Mouse (Mus musculus): ENCODE measurements at regions not wholly inside any gene's neighbourhood (a gene's known extent, or its start where the extent isn't known, plus 50 kb on each side); places are given as distances from the start of the nearest gene placed in this dataset.

DNA sequence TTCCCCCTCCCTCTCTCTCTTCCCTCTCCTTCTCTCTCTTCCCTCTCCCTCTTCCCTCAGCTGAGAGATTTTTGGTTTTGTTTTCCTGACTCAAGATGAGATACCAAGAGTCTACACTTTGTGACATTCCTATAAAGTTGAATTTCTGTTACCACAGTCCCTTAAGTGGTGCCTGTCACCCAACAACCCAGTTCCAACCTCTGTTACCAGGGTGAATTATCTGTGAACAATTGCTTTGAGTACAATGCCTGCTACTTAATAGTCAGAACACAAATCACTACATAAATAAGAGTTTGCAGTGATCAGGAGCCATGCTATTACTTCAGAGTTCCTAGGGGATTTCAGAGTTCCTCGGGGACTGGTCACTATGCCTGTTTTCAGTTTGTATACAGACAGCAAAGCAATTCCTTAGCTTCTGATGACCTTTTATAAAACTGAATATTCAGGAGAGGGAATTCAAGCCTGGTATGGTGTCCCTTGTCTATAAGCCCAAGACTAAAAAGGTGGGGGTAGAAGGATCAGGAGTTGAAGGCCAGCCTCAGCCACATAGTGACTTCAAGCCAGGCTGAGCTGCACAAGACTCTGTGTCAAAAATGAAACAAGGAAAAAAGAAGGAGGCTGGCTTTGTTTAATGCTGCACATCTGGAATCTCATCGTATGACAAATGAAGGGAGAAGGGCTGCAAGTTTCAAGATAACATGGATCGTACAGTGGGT, 99.2 kb upstream of the F13a1 start:
- peaks cover 6% of the 10 kb centered on the region for H3K4me1 ChIP-seq (ENCODE audit: insufficient read depth, low read length)
- peak; percentile 75 for ATAC-seq
- no peak overlapping the region for H3K4me2 ChIP-seq (ENCODE audit: low read depth, low read length)
- DNase-seq (ENCODE audit: low spot score), result peak; percentile 36
- H3K27ac ChIP-seq, result no peak overlapping the region
- H3K9ac ChIP-seq (replicated peaks; ENCODE audit: low read length), result no peak overlapping the region
- no peak overlapping the region for H3K4me3 ChIP-seq (ENCODE audit: low read length)
- H3K36me3 ChIP-seq (ENCODE audit: insufficient read depth, low read length), result no peaks in the 10 kb centered on the region
- no peak for TF ChIP-seq CTCF (IDR thresholded peaks at IDR 0.05; ENCODE audit: low read depth)
- no peaks in the 10 kb centered on the region for H3K27me3 ChIP-seq (ENCODE audit: insufficient read depth, low read length)
- H3K9me3 ChIP-seq (ENCODE audit: low read length), result no peaks in the 10 kb centered on the region
- WGBS, result 53% methylated on average over 3 of the region's 3 CpGs

DNA sequence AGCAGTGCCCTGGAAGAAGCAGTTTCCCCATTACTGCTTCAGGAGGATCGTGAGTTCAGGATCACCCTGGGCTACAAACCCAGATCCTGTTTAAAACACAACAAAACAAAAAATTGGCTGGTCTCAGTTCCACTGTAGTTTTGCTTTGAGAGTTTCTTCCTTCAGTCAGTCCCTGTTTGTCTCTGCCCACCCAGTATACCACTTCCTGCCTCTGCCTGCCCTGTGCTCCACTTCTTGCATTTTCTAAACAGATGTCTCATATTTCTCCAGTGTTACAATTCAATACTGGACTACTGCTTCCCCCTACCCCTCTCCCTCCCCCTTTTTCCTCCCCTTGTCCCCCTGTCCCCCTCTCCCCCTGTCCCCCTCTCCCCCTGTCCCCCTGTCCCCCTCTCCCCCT, 98.6 kb upstream of the F13a1 start:
- no peak overlapping the region for H3K4me3 ChIP-seq (ENCODE audit: low read length)
- ATAC-seq, result no peak
- TF ChIP-seq CTCF (IDR thresholded peaks at IDR 0.05; ENCODE audit: low read depth), result no peak

DNA sequence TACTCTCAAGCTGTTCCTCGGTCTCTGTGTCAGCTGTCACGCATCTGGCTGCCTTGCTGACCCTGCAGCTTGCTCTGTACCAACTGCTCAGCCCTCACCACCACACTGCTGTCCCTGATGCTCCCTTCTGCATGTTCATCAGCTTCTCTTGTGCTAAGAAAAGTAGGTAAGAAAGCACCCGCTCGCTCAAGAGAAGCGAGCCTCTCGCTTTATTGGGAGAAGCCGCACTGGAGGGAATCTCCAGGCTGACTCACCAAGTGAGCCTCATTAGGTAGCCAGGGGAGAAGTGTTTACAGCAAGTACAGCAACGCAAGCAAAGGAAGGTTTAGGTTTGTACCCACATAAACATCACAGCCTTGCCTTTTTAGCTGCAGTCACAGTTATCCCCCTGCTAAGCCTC, 97.7 kb upstream of the F13a1 start:
- no peak for ATAC-seq
- Histone ChIP-seq H3K4me2 (ENCODE audit: low read depth, low read length) (no peak overlapping the region), H3K9me3 (ENCODE audit: low read length) (no peaks in the 10 kb centered on the region), H3K4me3 (ENCODE audit: low read length) (no peak overlapping the region), H3K27me3 (ENCODE audit: insufficient read depth, low read length) (no peaks in the 10 kb centered on the region), H3K4me1 (ENCODE audit: insufficient read depth, low read length) (peaks cover 6% of the 10 kb centered on the region), H3K36me3 (ENCODE audit: insufficient read depth, low read length) (no peaks in the 10 kb centered on the region), H3K9ac (replicated peaks; ENCODE audit: low read length) (no peak overlapping the region), H3K27ac (no peak overlapping the region)
- no peak for DNase-seq (ENCODE audit: low spot score)
- 79% methylated on average over 8 of the region's 8 CpGs for WGBS
- no peak for TF ChIP-seq CTCF (IDR thresholded peaks at IDR 0.05; ENCODE audit: low read depth)

More for the DNA sequence above, 98.6 kb upstream of the F13a1 start:
- Histone ChIP-seq H3K9me3 (ENCODE audit: low read length) (no peaks in the 10 kb centered on the region), H3K4me1 (ENCODE audit: insufficient read depth, low read length) (peaks cover 6% of the 10 kb centered on the region), H3K36me3 (ENCODE audit: insufficient read depth, low read length) (no peaks in the 10 kb centered on the region), H3K9ac (replicated peaks; ENCODE audit: low read length) (no peak overlapping the region), H3K4me2 (ENCODE audit: low read depth, low read length) (no peak overlapping the region), H3K27ac (no peak overlapping the region), H3K27me3 (ENCODE audit: insufficient read depth, low read length) (no peaks in the 10 kb centered on the region)
- no peak for DNase-seq (ENCODE audit: low spot score)
- 79% methylated on average over 1 of the region's 1 CpGs for WGBS

DNA sequence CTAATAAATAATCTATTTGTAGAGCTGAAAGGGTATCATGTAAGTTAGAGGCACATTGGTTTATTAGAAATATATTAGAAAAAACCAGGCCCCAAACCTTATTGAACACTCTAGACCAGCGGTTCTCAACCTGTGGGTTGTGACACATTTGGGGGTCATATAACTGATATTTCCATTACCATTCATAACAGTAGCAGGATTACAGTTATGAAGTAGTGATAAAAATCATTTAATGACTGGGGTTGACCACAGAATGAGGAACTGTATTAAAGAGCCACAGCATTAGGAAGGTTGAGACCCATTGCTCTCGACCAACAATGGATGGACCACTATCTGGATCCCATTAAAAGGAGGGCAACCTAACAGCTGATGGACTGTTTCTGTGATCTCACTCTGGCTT, 92.8 kb upstream of the F13a1 start:
- H3K4me2 ChIP-seq (ENCODE audit: low read depth, low read length), result no peak overlapping the region
- DNase-seq (ENCODE audit: low spot score) (no peak), ATAC-seq (no peak)
- no peaks in the 10 kb centered on the region for H3K36me3 ChIP-seq (ENCODE audit: insufficient read depth, low read length)
- H3K27me3 ChIP-seq (ENCODE audit: insufficient read depth, low read length), result no peaks in the 10 kb centered on the region
- H3K27ac ChIP-seq, result no peak overlapping the region
- TF ChIP-seq CTCF (IDR thresholded peaks at IDR 0.05; ENCODE audit: low read depth), result no peak
- H3K4me3 ChIP-seq (ENCODE audit: low read length), result no peak overlapping the region
- no peak overlapping the region for H3K9ac ChIP-seq (replicated peaks; ENCODE audit: low read length)
- H3K9me3 ChIP-seq (ENCODE audit: low read length), result no peaks in the 10 kb centered on the region
- no peaks in the 10 kb centered on the region for H3K4me1 ChIP-seq (ENCODE audit: insufficient read depth, low read length)
- WGBS, result 91% methylated on average over 2 of the region's 2 CpGs

DNA sequence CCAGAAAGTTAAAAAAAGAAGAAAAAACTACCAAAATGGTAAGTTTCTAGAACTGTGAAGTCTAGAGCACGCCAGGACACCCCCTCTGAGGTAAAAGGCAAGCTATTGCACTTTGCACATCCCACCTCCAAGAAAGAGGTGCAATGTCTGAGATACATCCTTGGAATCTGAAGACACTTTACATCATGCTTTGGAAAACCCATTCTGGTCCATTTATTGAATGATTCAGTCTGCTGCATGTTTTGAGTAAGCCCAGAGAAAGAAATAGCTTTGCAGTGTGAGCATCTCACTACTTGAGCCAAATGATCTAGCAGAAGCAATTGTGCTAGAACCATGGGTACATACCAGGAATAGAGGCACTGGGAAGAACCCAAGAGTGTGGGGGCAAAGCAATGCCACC, 85.1 kb upstream of the F13a1 start:
- TF ChIP-seq CTCF (IDR thresholded peaks at IDR 0.05; ENCODE audit: low read depth), result no peak

DNA sequence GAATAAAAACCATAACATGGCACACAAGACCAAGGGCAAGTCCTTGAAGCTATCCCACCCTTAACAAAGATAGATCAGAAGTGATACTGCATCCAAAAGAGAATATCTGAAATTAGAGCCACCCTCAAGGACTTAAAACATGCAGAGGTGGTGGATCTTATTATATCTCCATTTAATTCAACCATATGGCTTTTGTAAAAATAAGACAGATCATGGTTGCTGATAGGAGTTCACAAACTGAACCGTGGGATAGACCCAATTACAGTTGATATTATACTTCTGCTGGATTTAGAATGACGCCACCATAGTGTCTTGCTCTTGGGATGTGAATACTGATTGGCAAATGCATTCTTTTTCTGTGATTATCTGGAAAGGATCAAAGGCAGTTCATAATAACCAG, 84.5 kb upstream of the F13a1 start:
- H3K27ac ChIP-seq, result no peak overlapping the region
- H3K4me2 ChIP-seq (ENCODE audit: low read depth, low read length), result no peak overlapping the region
- no peak for ATAC-seq
- H3K9ac ChIP-seq (replicated peaks; ENCODE audit: low read length), result no peak overlapping the region
- TF ChIP-seq CTCF (IDR thresholded peaks at IDR 0.05; ENCODE audit: low read depth), result no peak
- 92% methylated on average over 2 of the region's 2 CpGs for WGBS
- no peak overlapping the region for H3K4me3 ChIP-seq (ENCODE audit: low read length)
- H3K36me3 ChIP-seq (ENCODE audit: insufficient read depth, low read length), result no peaks in the 10 kb centered on the region
- no peaks in the 10 kb centered on the region for H3K27me3 ChIP-seq (ENCODE audit: insufficient read depth, low read length)
- H3K4me1 ChIP-seq (ENCODE audit: insufficient read depth, low read length), result no peaks in the 10 kb centered on the region
- H3K9me3 ChIP-seq (ENCODE audit: low read length), result no peaks in the 10 kb centered on the region
- DNase-seq (ENCODE audit: low spot score), result no peak

More for the DNA sequence above, 85.1 kb upstream of the F13a1 start:
- no peaks in the 10 kb centered on the region for H3K4me1 ChIP-seq (ENCODE audit: insufficient read depth, low read length)
- H3K4me3 ChIP-seq (ENCODE audit: low read length), result no peak overlapping the region
- DNase-seq (ENCODE audit: low spot score) (no peak), ATAC-seq (no peak)
- no peak overlapping the region for H3K9ac ChIP-seq (replicated peaks; ENCODE audit: low read length)
- WGBS, result 73% methylated on average over 1 of the region's 1 CpGs
- no peaks in the 10 kb centered on the region for H3K27me3 ChIP-seq (ENCODE audit: insufficient read depth, low read length)
- H3K27ac ChIP-seq, result no peak overlapping the region
- no peaks in the 10 kb centered on the region for H3K36me3 ChIP-seq (ENCODE audit: insufficient read depth, low read length)
- H3K4me2 ChIP-seq (ENCODE audit: low read depth, low read length), result no peak overlapping the region
- no peaks in the 10 kb centered on the region for H3K9me3 ChIP-seq (ENCODE audit: low read length)

DNA sequence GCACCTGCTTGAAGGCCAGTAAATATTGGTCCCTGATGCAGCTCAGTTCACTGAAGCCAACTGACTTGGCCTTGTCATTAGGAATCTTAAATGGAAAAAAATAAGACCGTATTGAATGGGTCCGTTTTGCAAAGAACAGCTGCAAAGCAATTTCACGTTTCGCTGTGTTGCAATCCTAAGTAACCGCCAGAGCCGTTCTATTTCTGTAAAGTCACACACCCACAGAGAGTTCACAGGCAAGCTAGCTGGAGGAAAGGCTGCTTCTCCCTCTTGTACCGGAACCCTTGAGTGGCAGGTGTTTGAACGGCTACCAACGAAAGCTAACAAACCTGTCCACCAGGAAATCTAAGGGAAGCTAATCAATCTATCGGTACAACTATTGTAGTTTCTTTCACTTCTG, 80.6 kb upstream of the F13a1 start:
- no peak overlapping the region for H3K4me3 ChIP-seq (ENCODE audit: low read length)

More for the DNA sequence above, 80.6 kb upstream of the F13a1 start:
- WGBS, result 72% methylated on average over 10 of the region's 10 CpGs
- Histone ChIP-seq H3K4me2 (ENCODE audit: low read depth, low read length) (no peak overlapping the region), H3K9ac (replicated peaks; ENCODE audit: low read length) (no peak overlapping the region), H3K36me3 (ENCODE audit: insufficient read depth, low read length) (no peaks in the 10 kb centered on the region), H3K4me1 (ENCODE audit: insufficient read depth, low read length) (no peaks in the 10 kb centered on the region), H3K9me3 (ENCODE audit: low read length) (no peaks in the 10 kb centered on the region), H3K27me3 (ENCODE audit: insufficient read depth, low read length) (no peaks in the 10 kb centered on the region), H3K27ac (no peak overlapping the region)
- DNase-seq (ENCODE audit: low spot score) (peak; percentile 23), ATAC-seq (no peak)
- TF ChIP-seq CTCF (IDR thresholded peaks at IDR 0.05; ENCODE audit: low read depth), result no peak
